Mouse (Mus musculus) midbrain, postnatal 0 days (tissue): ENCODE results near the gene Pnrc2. TPM values are rescaled to one million over a fixed set of nuclear protein-coding genes. Genes with fewer than 3 reads are reported as not detected.

ENCODE experiments used
- ATAC-seq: fragments of 200-750 bp; cut with Nextera tagmentation; 2 replicates; pipeline ENCODE4 v1.8.0; 2017; ENCODE audit warnings: moderate number of reproducible peaks, mild to moderate bottlenecking, moderate TSS enrichment, moderate library complexity; ENCODE audit not compliant: low FRiP score
- DNase-seq: peaks from one replicate; pipeline ENCODE4 v3.0.0-alpha.2; 2015; ENCODE audit warnings: low spot score
- H3K27ac ChIP-seq: fragments of 300-500 bp; sonication (generic); 2 replicates; pipeline ENCODE4 v1.5.1; 2014; ENCODE audit warnings: low read depth, mild to moderate bottlenecking, low read length, mixed read lengths
- H3K27me3 ChIP-seq: fragments of 300-500 bp; sonication (generic); 2 replicates; pipeline ENCODE4 v1.6.1; 2014; ENCODE audit warnings: low read length, control low read depth, mixed read lengths; ENCODE audit not compliant: insufficient read depth
- H3K36me3 ChIP-seq: fragments of 300-500 bp; sonication (generic); 2 replicates; pipeline ENCODE4 v1.6.1; 2014; ENCODE audit warnings: low read length, control low read depth, mixed read lengths; ENCODE audit not compliant: insufficient read depth
- H3K4me1 ChIP-seq: fragments of 300-500 bp; sonication (generic); 2 replicates; pipeline ENCODE4 v1.6.1; 2014; ENCODE audit warnings: mild to moderate bottlenecking, control low read depth, antibody characterized with exemption, low read length, mixed read lengths; ENCODE audit not compliant: insufficient read depth
- H3K4me2 ChIP-seq: fragments of 300-500 bp; sonication (generic); 2 replicates; pipeline ENCODE4 v1.6.1; 2014; ENCODE audit warnings: low read depth, mild to moderate bottlenecking, low read length, mixed read lengths; ENCODE audit not compliant: poor library complexity, severe bottlenecking
- H3K4me3 ChIP-seq: fragments of 300-500 bp; sonication (generic); 2 replicates; pipeline ENCODE4 v1.5.1; 2014; ENCODE audit warnings: low read depth, mild to moderate bottlenecking, low read length, moderate library complexity
- H3K9ac ChIP-seq: fragments of 300-500 bp; sonication (generic); replicated peaks from 2 replicates; pipeline ENCODE4 v1.6.1; 2014; ENCODE audit warnings: mild to moderate bottlenecking, low read length, moderate library complexity, mixed read lengths; ENCODE audit not compliant: poor library complexity, severe bottlenecking
- H3K9me3 ChIP-seq: fragments of 300-500 bp; sonication (generic); 2 replicates; pipeline ENCODE4 v1.6.1; 2016; ENCODE audit warnings: low read length, control low read depth
- CTCF ChIP-seq: IDR thresholded peaks from 2 replicates; pipeline ENCODE4 v1.5.1; 2016; ENCODE audit warnings: antibody characterized with exemption, mild to moderate bottlenecking
- WGBS: fragments of 180-500 bp; shearing (Covaris S2); extraction: QIAGEN DNeasy Blood & Tissue Kit; methylation state at CpG from one replicate; pipeline ENCODE4 v1.1.7; 2014; 5-methylcytosine and 5-hydroxymethylcytosine counted together
- polyA plus RNA-seq: library from polyadenylated mRNA; unstranded; fragments of >200 nt; fragmentation: Nextera tagmentation; extraction: Ambion mirVana; gene quantifications from 2 replicates; pipeline ENCODE4 v1.2.1, GENCODE M21; 2015
- total RNA-seq: library from RNA; depleted of rRNA; stranded (reverse); fragments of >200 nt; gene quantifications from 2 replicates; pipeline ENCODE4 v1.2.3, GENCODE M21; 2014

Pnrc2 gene
- total and polyA plus RNA-seq, 2 experiments from 2014 or later = 52.6 to 67.6 TPM

GRCm38 (mm10) chr4:135875991-135876582 lies 2.4 kb upstream of the Pnrc2 start:
- peaks cover 17% of the 10 kb centered on the region; the same call in 1 of the 2 replicates for H3K4me1 ChIP-seq
- H3K36me3 ChIP-seq = no peaks in the 10 kb centered on the region
- WGBS = 6% methylated on average over 9 of the region's 9 CpGs
- ATAC-seq = no peak
- H3K4me2 ChIP-seq = peak overlapping the region; percentile 45
- H3K27me3 ChIP-seq = no peaks in the 10 kb centered on the region
- 0 out of 2 replicates have a peak overlapping the region, but pooled peaks have one; percentile 9 for H3K27ac ChIP-seq
- 0 out of 2 replicates have a peak overlapping the region, but pooled peaks have one; percentile 44 for H3K9ac ChIP-seq
- TF ChIP-seq CTCF = no peak
- no peak for DNase-seq
- H3K9me3 ChIP-seq = no peaks in the 10 kb centered on the region
- H3K4me3 ChIP-seq = peak overlapping the region; percentile 9; the same call in 1 of the 2 replicates

- no peak overlapping the region for H3K9ac ChIP-seq
- H3K9me3 ChIP-seq = no peaks in the 10 kb centered on the region
- no peak overlapping the region for H3K27ac ChIP-seq
- H3K36me3 ChIP-seq = no peaks in the 10 kb centered on the region
- H3K27me3 ChIP-seq = no peaks in the 10 kb centered on the region
- H3K4me1 ChIP-seq = peaks cover 17% of the 10 kb centered on the region; the same call in 1 of the 2 replicates
- no peak overlapping the region for H3K4me2 ChIP-seq
- TF ChIP-seq CTCF = peak; percentile 26; the same call in 1 of the 2 replicates
- 19% methylated on average over 7 of the region's 7 CpGs for WGBS
- no peak overlapping the region for H3K4me3 ChIP-seq
- no peak for DNase-seq
- ATAC-seq = no peak
Measured at GRCm38 (mm10) chr4:135875546-135875945, 1.9 kb upstream of the Pnrc2 start.

GRCm38 (mm10) chr4:135874564-135875535 lies 1.2 kb upstream of the Pnrc2 start:
- peak overlapping the region; percentile 100 for H3K27ac ChIP-seq
- H3K9ac ChIP-seq = no peak overlapping the region
- H3K4me3 ChIP-seq = no peak overlapping the region
- WGBS = 81% methylated on average over 10 of the region's 10 CpGs
- no peaks in the 10 kb centered on the region for H3K9me3 ChIP-seq
- H3K4me2 ChIP-seq = peak overlapping the region; percentile 60; the same call in 1 of the 2 replicates
- H3K4me1 ChIP-seq = peaks cover 17% of the 10 kb centered on the region; the same call in 1 of the 2 replicates
- no peak for DNase-seq
- ATAC-seq = no peak
- H3K27me3 ChIP-seq = no peaks in the 10 kb centered on the region
- TF ChIP-seq CTCF = peak; percentile 10; the same call in 1 of the 2 replicates
- no peaks in the 10 kb centered on the region for H3K36me3 ChIP-seq

- ATAC-seq (no peak), DNase-seq (no peak)
- Histone ChIP-seq H3K36me3 (no peaks in the 10 kb centered on the region), H3K27ac (peak overlapping the region; percentile 100), H3K9ac (peak overlapping the region; percentile 89), H3K4me3 (peak overlapping the region; percentile 72), H3K9me3 (no peaks in the 10 kb centered on the region), H3K27me3 (no peaks in the 10 kb centered on the region), H3K4me1 (peaks cover 17% of the 10 kb centered on the region; the same call in 1 of the 2 replicates), H3K4me2 (peak overlapping the region; percentile 75)
- 5% methylated on average over 17 of the region's 17 CpGs for WGBS
- no peak for TF ChIP-seq CTCF
Measured at GRCm38 (mm10) chr4:135872589-135873391, 860 bp downstream of the Pnrc2 start.

GRCm38 (mm10) chr4:135872015-135872414 lies 1.6 kb downstream of the Pnrc2 start:
- no peaks in the 10 kb centered on the region for H3K27me3 ChIP-seq
- no peaks in the 10 kb centered on the region for H3K9me3 ChIP-seq
- H3K4me2 ChIP-seq = peak overlapping the region; percentile 75
- peaks cover 17% of the 10 kb centered on the region; the same call in 1 of the 2 replicates for H3K4me1 ChIP-seq
- DNase-seq = no peak
- H3K27ac ChIP-seq = peak overlapping the region; percentile 100; the same call in 1 of the 2 replicates
- H3K9ac ChIP-seq = 0 out of 2 replicates have a peak overlapping the region, but pooled peaks have one; percentile 89
- H3K36me3 ChIP-seq = no peaks in the 10 kb centered on the region
- no peak for ATAC-seq
- WGBS = 40% methylated on average over 3 of the region's 3 CpGs
- H3K4me3 ChIP-seq = peak overlapping the region; percentile 72
- no peak for TF ChIP-seq CTCF
